Mouse (Mus musculus) hindbrain, postnatal 0 days (tissue): ENCODE data around the gene Btd. TPM values are rescaled to one million over a fixed set of nuclear protein-coding genes. Genes with fewer than 3 reads are reported as not detected.

Experiments
- ATAC-seq: fragments of 200-750 bp; cut with Nextera tagmentation; 2 replicates; pipeline ENCODE4 v1.8.0; 2017; ENCODE audit warnings: mild to moderate bottlenecking, moderate TSS enrichment, moderate library complexity
- DNase-seq: peaks from one replicate; pipeline ENCODE4 v3.0.0-alpha.2; 2015; ENCODE audit warnings: low spot score
- H3K27ac ChIP-seq: fragments of 300-500 bp; sonication (generic); 2 replicates; pipeline ENCODE4 v1.5.1; 2014; ENCODE audit warnings: mild to moderate bottlenecking
- H3K27me3 ChIP-seq: fragments of 300-500 bp; sonication (generic); 2 replicates; pipeline ENCODE4 v1.6.1; 2014; ENCODE audit warnings: low read length, mixed read lengths; ENCODE audit not compliant: insufficient read depth
- H3K36me3 ChIP-seq: fragments of 300-500 bp; sonication (generic); 2 replicates; pipeline ENCODE4 v1.6.1; 2014; ENCODE audit warnings: low read length, mixed read lengths; ENCODE audit not compliant: insufficient read depth
- H3K4me1 ChIP-seq: fragments of 300-500 bp; sonication (generic); 2 replicates; pipeline ENCODE4 v1.6.1; 2014; ENCODE audit warnings: antibody characterized with exemption, low read length, mixed read lengths; ENCODE audit not compliant: insufficient read depth
- H3K4me2 ChIP-seq: fragments of 300-500 bp; sonication (generic); 2 replicates; pipeline ENCODE4 v1.6.1; 2014; ENCODE audit warnings: low read depth, mild to moderate bottlenecking, low read length, moderate library complexity, mixed read lengths
- H3K4me3 ChIP-seq: fragments of 300-500 bp; sonication (generic); 2 replicates; pipeline ENCODE4 v1.5.1; 2014; ENCODE audit warnings: low read length
- H3K9ac ChIP-seq: fragments of 300-500 bp; sonication (generic); replicated peaks from 2 replicates; pipeline ENCODE4 v1.6.1; 2014; ENCODE audit warnings: mild to moderate bottlenecking, low read length, moderate library complexity, mixed read lengths
- H3K9me3 ChIP-seq: fragments of 300-500 bp; sonication (generic); 2 replicates; pipeline ENCODE4 v1.6.1; 2016; ENCODE audit warnings: low read length, mixed read lengths
- CTCF ChIP-seq: IDR thresholded peaks from 2 replicates; pipeline ENCODE4 v1.5.1; 2016; ENCODE audit warnings: antibody characterized with exemption, control low read depth, low read depth
- WGBS: fragments of 180-500 bp; shearing (Covaris S2); extraction: QIAGEN DNeasy Blood & Tissue Kit; methylation state at CpG from one replicate; pipeline ENCODE4 v1.1.7; 2014; 5-methylcytosine and 5-hydroxymethylcytosine counted together
- polyA plus RNA-seq: library from polyadenylated mRNA; unstranded; fragments of >200 nt; fragmentation: Nextera tagmentation; extraction: Ambion mirVana; gene quantifications from 2 replicates; pipeline ENCODE4 v1.2.1, GENCODE M21; 2015
- total RNA-seq: library from RNA; depleted of rRNA; stranded (reverse); fragments of >200 nt; gene quantifications from 2 replicates; pipeline ENCODE4 v1.2.3, GENCODE M21; 2014

Btd gene
- total and polyA plus RNA-seq, 2 experiments from 2014 or later = 24.5 to 30.8 TPM

- Histone ChIP-seq H3K36me3 (no peaks in the 10 kb centered on the region), H3K27me3 (no peaks in the 10 kb centered on the region), H3K27ac (no peak overlapping the region), H3K9me3 (no peaks in the 10 kb centered on the region), H3K9ac (no peak overlapping the region), H3K4me1 (peaks cover 6% of the 10 kb centered on the region), H3K4me3 (no peak overlapping the region), H3K4me2 (no peak overlapping the region)
- 91% methylated on average over 5 of the region's 5 CpGs for WGBS
- DNase-seq (no peak), ATAC-seq (no peak)
- no peak for TF ChIP-seq CTCF
Observed at GRCm38 (mm10) chr14:31644183-31644830, 3.5 kb downstream of the Btd start.

GRCm38 (mm10) chr14:31644931-31645547 is 4.2 kb downstream of the Btd start:
- 67% methylated on average over 3 of the region's 3 CpGs for WGBS
- ATAC-seq = no peak

GRCm38 (mm10) chr14:31645920-31646319 is 5.1 kb downstream of the Btd start:
- Histone ChIP-seq H3K4me2 (no peak overlapping the region), H3K36me3 (no peaks in the 10 kb centered on the region), H3K4me1 (no peaks in the 10 kb centered on the region), H3K9me3 (no peaks in the 10 kb centered on the region), H3K27me3 (no peaks in the 10 kb centered on the region), H3K27ac (no peak overlapping the region), H3K4me3 (no peak overlapping the region), H3K9ac (no peak overlapping the region)
- WGBS = 79% methylated on average over 7 of the region's 7 CpGs
- TF ChIP-seq CTCF = no peak
- DNase-seq (no peak), ATAC-seq (no peak)

More at GRCm38 (mm10) chr14:31644931-31645547, 4.2 kb downstream of the Btd start:
- Histone ChIP-seq H3K27me3 (no peaks in the 10 kb centered on the region), H3K4me3 (no peak overlapping the region), H3K36me3 (no peaks in the 10 kb centered on the region), H3K4me2 (no peak overlapping the region), H3K4me1 (peaks cover 2% of the 10 kb centered on the region), H3K9ac (no peak overlapping the region), H3K27ac (no peak overlapping the region), H3K9me3 (no peaks in the 10 kb centered on the region)
- no peak for DNase-seq
- peak; percentile 50 for TF ChIP-seq CTCF

- no peak for DNase-seq
- Histone ChIP-seq H3K9me3 (no peaks in the 10 kb centered on the region), H3K36me3 (no peaks in the 10 kb centered on the region), H3K4me2 (no peak overlapping the region), H3K4me3 (no peak overlapping the region), H3K27me3 (no peaks in the 10 kb centered on the region), H3K9ac (no peak overlapping the region), H3K4me1 (no peaks in the 10 kb centered on the region), H3K27ac (no peak overlapping the region)
- no peak for TF ChIP-seq CTCF
- 84% methylated on average over 10 of the region's 10 CpGs for WGBS
- no peak for ATAC-seq
Observed at GRCm38 (mm10) chr14:31647991-31648390, 7.2 kb downstream of the Btd start.

- Histone ChIP-seq H3K27ac (no peak overlapping the region), H3K9ac (no peak overlapping the region), H3K4me2 (no peak overlapping the region), H3K36me3 (no peaks in the 10 kb centered on the region), H3K4me1 (no peaks in the 10 kb centered on the region), H3K27me3 (no peaks in the 10 kb centered on the region), H3K4me3 (no peak overlapping the region), H3K9me3 (no peaks in the 10 kb centered on the region)
- WGBS = 95% methylated on average over 3 of the region's 3 CpGs
- ATAC-seq = no peak
- DNase-seq = no peak
- TF ChIP-seq CTCF = peak; percentile 44
Observed at GRCm38 (mm10) chr14:31650347-31650746, 9.5 kb downstream of the Btd start.

GRCm38 (mm10) chr14:31651206-31651605 is 10.4 kb downstream of the Btd start:
- H3K4me3 ChIP-seq = no peak overlapping the region
- TF ChIP-seq CTCF = no peak
- no peaks in the 10 kb centered on the region for H3K27me3 ChIP-seq
- no peak overlapping the region for H3K27ac ChIP-seq
- DNase-seq (no peak), ATAC-seq (no peak)
- H3K9me3 ChIP-seq = no peaks in the 10 kb centered on the region
- H3K4me2 ChIP-seq = no peak overlapping the region
- WGBS = 92% methylated on average over 7 of the region's 7 CpGs
- H3K9ac ChIP-seq = no peak overlapping the region
- H3K4me1 ChIP-seq = no peaks in the 10 kb centered on the region
- no peaks in the 10 kb centered on the region for H3K36me3 ChIP-seq

GRCm38 (mm10) chr14:31652106-31652505 is 11.3 kb downstream of the Btd start:
- H3K4me3 ChIP-seq = no peak overlapping the region
- TF ChIP-seq CTCF = no peak
- H3K27ac ChIP-seq = no peak overlapping the region
- DNase-seq (no peak), ATAC-seq (no peak)
- H3K9ac ChIP-seq = no peak overlapping the region
- no peaks in the 10 kb centered on the region for H3K4me1 ChIP-seq
- no peaks in the 10 kb centered on the region for H3K9me3 ChIP-seq
- H3K27me3 ChIP-seq = no peaks in the 10 kb centered on the region
- H3K4me2 ChIP-seq = no peak overlapping the region
- 73% methylated on average over 5 of the region's 5 CpGs for WGBS
- H3K36me3 ChIP-seq = no peaks in the 10 kb centered on the region
